ENCODE assay signal across 30 mouse cellular contexts in genomic region chr1:190810408-190810807, GRCm38 (mm10).
DNase-seq lines count a peak whose midpoint lies in the region; ATAC-seq and TF ChIP-seq lines count a peak whose summit lies in the region.
"Had no signal": no experiment of that assay in that cellular context is flagged by ENCODE, and none has a peak within 500 bp of the region (broad histone marks: within the 10 kb centered on the region; RNA-seq: fewer than 3 reads in every experiment).

No protein-coding gene starts in this region.

- H3K4me2 ChIP-seq in kidney, postnatal 0 days (ENCODE audit: low read length) = no peak overlapping the region
- H3K4me2 ChIP-seq in CH12.LX (ENCODE audit: insufficient read depth, low read depth, poor library complexity, severe bottlenecking) = no peak overlapping the region
- H3K4me2 ChIP-seq: forebrain, embryonic 12.5 days; heart, embryonic 12.5 days; hindbrain, embryonic 13.5 days; limb, embryonic 12.5 days; liver, embryonic 11.5 days; neural tube, embryonic 15.5 days had no signal

- H3K4me1 ChIP-seq in kidney, postnatal 0 days (replicated peaks; ENCODE audit: insufficient read depth, low read length) = no peaks in the 10 kb centered on the region
- peaks cover 22 to 60% of the 10 kb centered on the region in 2 experiments for H3K4me1 ChIP-seq in CH12.LX (ENCODE audit: control insufficient read depth in 1 of 2, insufficient read depth in 2 of 2)

- dilution Hi-C loops in CH12.LX (cut with MboI; ENCODE audit: extremely low pct_ligation_motif_present, extremely low pct_unique_long_range_greater_than_20kb, low sequenced_read_pairs) = no loop called here

- no peaks in the 10 kb centered on the region for H3K9me3 ChIP-seq in kidney, postnatal 0 days (replicated peaks; ENCODE audit: low read length)
- H3K9me3 ChIP-seq in CH12.LX (replicated peaks; ENCODE audit: low read length) = no peaks in the 10 kb centered on the region
- H3K9me3 ChIP-seq: forebrain, embryonic 12.5 days; heart, embryonic 12.5 days; hindbrain, embryonic 13.5 days; limb, embryonic 12.5 days; neural tube, embryonic 15.5 days had no signal

- H3K36me3 ChIP-seq in kidney, postnatal 0 days (ENCODE audit: insufficient read depth, low read length) = no peaks in the 10 kb centered on the region
- H3K36me3 ChIP-seq in CH12.LX (replicated peaks in 1 of 2; ENCODE audit: control insufficient read depth in 1 of 2, insufficient read depth in 1 of 2, low read length in 1 of 2) = peaks cover 9 to 28% of the 10 kb centered on the region in 2 experiments

- TF ChIP-seq POLR2A in CH12.LX (IDR thresholded peaks at IDR 0.05; ENCODE audit: low read depth, low read length) = no peak

- peak; percentile 49 for TF ChIP-seq RAD21 in CH12.LX (IDR thresholded peaks at IDR 0.05; ENCODE audit: low read depth, low read length)

- peak; percentile 39; the same call in 1 of the 2 replicates for TF ChIP-seq EP300 in CH12.LX (IDR thresholded peaks at IDR 0.05; ENCODE audit: low read length)

- no peak overlapping the region for H3K4me3 ChIP-seq in kidney, postnatal 0 days (replicated peaks; ENCODE audit: low read depth, low read length)
- H3K4me3 ChIP-seq in CH12.LX (replicated peaks in 1 of 3; ENCODE audit: low read depth in 2 of 3, low read length in 2 of 3, poor library complexity in 1 of 3) = no peak overlapping the region
- H3K4me3 ChIP-seq: forebrain, embryonic 12.5 days; heart, embryonic 12.5 days; hindbrain, embryonic 13.5 days; limb, embryonic 12.5 days; neural tube, embryonic 15.5 days had no signal

- H3K9ac ChIP-seq in kidney, postnatal 0 days (ENCODE audit: low read depth, low read length) = no peak overlapping the region
- no peak overlapping the region for H3K9ac ChIP-seq in CH12.LX (ENCODE audit: insufficient read depth, low read depth)
- H3K9ac ChIP-seq: forebrain, embryonic 12.5 days; heart, embryonic 12.5 days; hindbrain, embryonic 13.5 days; limb, embryonic 12.5 days; liver, postnatal 0 days; neural tube, embryonic 15.5 days had no signal

- H3K27me3 ChIP-seq in kidney, postnatal 0 days (ENCODE audit: insufficient read depth, low read length) = no peaks in the 10 kb centered on the region
- H3K27me3 ChIP-seq in CH12.LX (replicated peaks) = no peaks in the 10 kb centered on the region
- H3K27me3 ChIP-seq: forebrain, embryonic 12.5 days; heart, embryonic 12.5 days; limb, embryonic 12.5 days; Patski had no signal

- in situ Hi-C loops in CH12.LX (cut with MboI; ENCODE audit: low pct_ligation_motif_present, low pct_unique_long_range_greater_than_20kb, low sequenced_read_pairs) = no loop called here

- peak; percentile 24; the same call in 1 of the 2 replicates for TF ChIP-seq CTCF in kidney, postnatal 0 days (IDR thresholded peaks at IDR 0.05; ENCODE audit: low read depth)
- peak in 1 of 2 experiments; percentile 52; a peak in 2 of 4 replicates for TF ChIP-seq CTCF in CH12.LX (conservative IDR thresholded peaks at IDR 0.05 in 1 of 2, IDR thresholded peaks at IDR 0.05 in 1 of 2; ENCODE audit: low read depth in 2 of 2, low read length in 2 of 2)

- no peaks in the 10 kb centered on the region for H3K79me2 ChIP-seq in CH12.LX (replicated peaks; ENCODE audit: control insufficient read depth, extremely low read depth, insufficient read depth, poor library complexity, severe bottlenecking)

- DNase-seq in embryo, embryonic 11 days = peak; percentile 42
- DNase-seq in embryo, embryonic 9.5 days (ENCODE audit: extremely low spot score) = no peak
- DNase-seq in kidney, postnatal 0 days (ENCODE audit: low spot score) = no peak
- DNase-seq in kidney, adult 8-10 months = no peak
- DNase-seq in CH12.LX (ENCODE audit: extremely low read depth) = peak; percentile 48
- no peak for DNase-seq in T-cell, adult 2 months (ENCODE audit: low spot score)
- DNase-seq in ovary, postnatal 14 days (ENCODE audit: low spot score) = no peak
- DNase-seq: adrenal gland, adult 8-10 months; cerebellum, adult 18-20 months; cerebellum, postnatal 25 days; heart, adult 11 months; heart, postnatal 14 days; kidney, adult 9 months; liver, postnatal 0 days; lung, postnatal 36 days; right cerebral cortex, postnatal 25 days; spleen, adult 18-20 months; thymus, postnatal 36 days had no signal

- ATAC-seq in kidney, postnatal 0 days (replicated peaks; ENCODE audit: low FRiP score, low read depth) = no peak
- peak; percentile 58 for ATAC-seq in megakaryocyte progenitor cell, adult 5-6 weeks (replicated peaks; ENCODE audit: poor library complexity)
- ATAC-seq: activated CD4-positive, CD25-positive, alpha-beta regulatory T cell, adult 4 months; CD4-positive, CD25-positive, alpha-beta regulatory T cell, adult 4 months; inflammation-experienced regulatory T-cells, adult 6 months; liver, postnatal 0 days; midbrain, embryonic 16.5 days; Patski had no signal

- 82% methylated on average over 6 of the region's 6 CpGs for WGBS in kidney, postnatal 0 days

- no peak overlapping the region for H3K27ac ChIP-seq in kidney, postnatal 0 days
- no peak overlapping the region for H3K27ac ChIP-seq in CH12.LX (ENCODE audit: insufficient read depth, low read depth)
- H3K27ac ChIP-seq: forebrain, embryonic 12.5 days; hindbrain, embryonic 13.5 days; limb, embryonic 12.5 days; neural tube, embryonic 15.5 days had no signal

TF ChIP-seq in CH12.LX, 34 proteins besides CTCF, POLR2A, EP300 and RAD21:
- TF ChIP-seq USF2 (conservative IDR thresholded peaks at IDR 0.05; ENCODE audit: low read depth, low read length) (no peak), PAX5 (IDR thresholded peaks at IDR 0.05; ENCODE audit: low read length) (no peak), ZC3H11A (IDR thresholded peaks at IDR 0.05; ENCODE audit: low read depth, low read length) (no peak), JUND (conservative IDR thresholded peaks at IDR 0.05; ENCODE audit: low read depth, low read length) (no peak), ELF1 (IDR thresholded peaks at IDR 0.05; ENCODE audit: low read depth, low read length) (no peak), CHD1 (IDR thresholded peaks at IDR 0.05; ENCODE audit: low read depth, low read length) (no peak), ZNF384 (IDR thresholded peaks at IDR 0.05; ENCODE audit: low read depth, low read length) (no peak), MAX (IDR thresholded peaks at IDR 0.05; ENCODE audit: low read length) (no peak), IRF4 (IDR thresholded peaks at IDR 0.05; ENCODE audit: low read depth, low read length) (0 out of 2 replicates have a peak, but pooled peaks have one; percentile 9), POLR2AphosphoS2 (IDR thresholded peaks at IDR 0.05; ENCODE audit: low read depth, low read length) (no peak), SMC3 (IDR thresholded peaks at IDR 0.05; ENCODE audit: low read depth, low read length) (no peak), NRF1 (IDR thresholded peaks at IDR 0.05; ENCODE audit: low read depth, low read length) (no peak), E2F4 (IDR thresholded peaks at IDR 0.05; ENCODE audit: insufficient replicate concordance, low read depth, low read length) (no peak), ETS1 (conservative IDR thresholded peaks at IDR 0.05; ENCODE audit: low read depth, low read length) (no peak; the same call in 1 of the 2 replicates), HCFC1 (IDR thresholded peaks at IDR 0.05; ENCODE audit: low read depth, low read length) (no peak), KAT2A (IDR thresholded peaks at IDR 0.05; ENCODE audit: insufficient replicate concordance, low read length) (no peak), MEF2A (IDR thresholded peaks at IDR 0.05; ENCODE audit: borderline replicate concordance, low read depth, low read length) (no peak), BHLHE40 (IDR thresholded peaks at IDR 0.05; ENCODE audit: low read depth, low read length) (no peak), JUN (IDR thresholded peaks at IDR 0.05; ENCODE audit: insufficient read depth, low read depth, low read length) (no peak), MYC (IDR thresholded peaks at IDR 0.05; ENCODE audit: low read depth, low read length) (0 out of 2 replicates have a peak, but pooled peaks have one; percentile 42), TBP (conservative IDR thresholded peaks at IDR 0.05; ENCODE audit: low read depth, low read length) (no peak), ZMIZ1 (IDR thresholded peaks at IDR 0.05; ENCODE audit: low read depth, low read length) (no peak), USF1 (IDR thresholded peaks at IDR 0.05; ENCODE audit: low read depth, low read length) (no peak), GABPA (IDR thresholded peaks at IDR 0.05; ENCODE audit: insufficient replicate concordance, low read depth, low read length) (no peak), TCF12 (IDR thresholded peaks at IDR 0.05; ENCODE audit: low read depth, low read length) (peak; percentile 41; the same call in 1 of the 2 replicates)
TF ChIP-seq in CH12.LX: peak in this region for 3.

Comparison
In these comparisons a context has a peak if more than half of its experiments do, and no peak if none do; other contexts are left out.
1. DNase-seq: peak in embryo, embryonic 11 days (single experiment) and CH12.LX (single experiment); none in embryo, embryonic 9.5 days (single experiment), kidney, postnatal 0 days (single experiment), kidney, adult 8-10 months (0 of 2), T-cell, adult 2 months (single experiment) and ovary, postnatal 14 days (single experiment).